Mouse (Mus musculus): Measurements from ENCODE around the gene Ccdc6.

The Ccdc6 gene

DNA sequence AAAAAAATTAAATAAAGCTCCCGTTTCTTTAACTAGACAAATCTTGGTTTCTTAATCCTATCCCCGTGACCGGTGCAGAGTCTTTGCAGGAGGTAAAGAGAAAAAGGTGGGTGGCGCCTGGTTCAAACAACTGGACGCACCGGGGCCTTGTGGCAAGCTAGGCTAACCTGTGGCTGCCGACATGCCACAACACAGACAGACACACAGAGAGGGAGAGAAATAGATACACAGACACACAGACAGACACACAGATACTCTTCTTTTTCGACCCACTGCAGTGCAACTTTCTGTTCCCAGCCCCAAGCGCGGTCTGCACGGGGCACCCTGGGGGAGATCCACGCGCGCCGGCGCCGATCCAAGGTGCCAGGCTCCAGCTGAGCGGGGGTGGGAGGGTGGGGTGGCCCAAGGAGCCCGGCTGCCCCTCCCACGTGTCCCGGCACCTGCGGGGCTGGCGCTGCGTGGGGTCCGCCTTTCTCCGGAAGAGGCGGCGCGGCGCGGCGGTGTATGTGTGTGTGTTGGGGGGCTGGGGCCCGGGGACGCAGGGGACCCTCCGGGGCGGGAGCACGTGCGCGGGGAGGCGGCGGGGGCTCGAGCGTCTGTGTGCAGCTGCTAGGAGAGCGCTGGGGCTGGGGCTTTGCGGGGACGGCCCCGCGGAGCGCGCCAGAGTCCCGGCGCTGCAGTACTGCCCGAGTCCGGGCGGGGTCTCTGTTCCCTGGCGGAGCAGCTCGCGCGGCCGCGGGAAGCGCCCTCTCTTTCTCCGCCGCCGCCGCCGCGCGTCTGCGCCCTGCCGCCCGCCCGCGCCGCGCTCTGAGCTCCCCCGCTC is at the start of gene Ccdc6:
Gene Ccdc6, plus strand, starts transcription at position 756 of the 823 bp plus-strand sequence.
- peak; percentile 87 for DNase-seq (ENCODE audit: low spot score)

- DNase-seq (ENCODE audit: low spot score): no peak
These were observed 47.1 kb upstream of the Ccdc6 start for GRCm38 (mm10) chr10:70049771-70050170.

- DNase-seq (ENCODE audit: low spot score): no peak
These were observed 41.6 kb upstream of the Ccdc6 start for GRCm38 (mm10) chr10:70055291-70055690.

- no peak for DNase-seq (ENCODE audit: low spot score)
These were observed 39.9 kb upstream of the Ccdc6 start for GRCm38 (mm10) chr10:70057064-70057463.

GRCm38 (mm10) chr10:70060021-70060688 is 36.8 kb upstream of the Ccdc6 start:
- no peak for DNase-seq (ENCODE audit: low spot score)

- DNase-seq (ENCODE audit: low spot score): peak; percentile 24
These were observed 36.2 kb upstream of the Ccdc6 start for GRCm38 (mm10) chr10:70060689-70061081.

- no peak for DNase-seq (ENCODE audit: low spot score)
These were observed 32.9 kb upstream of the Ccdc6 start for GRCm38 (mm10) chr10:70063881-70064555.

DNA sequence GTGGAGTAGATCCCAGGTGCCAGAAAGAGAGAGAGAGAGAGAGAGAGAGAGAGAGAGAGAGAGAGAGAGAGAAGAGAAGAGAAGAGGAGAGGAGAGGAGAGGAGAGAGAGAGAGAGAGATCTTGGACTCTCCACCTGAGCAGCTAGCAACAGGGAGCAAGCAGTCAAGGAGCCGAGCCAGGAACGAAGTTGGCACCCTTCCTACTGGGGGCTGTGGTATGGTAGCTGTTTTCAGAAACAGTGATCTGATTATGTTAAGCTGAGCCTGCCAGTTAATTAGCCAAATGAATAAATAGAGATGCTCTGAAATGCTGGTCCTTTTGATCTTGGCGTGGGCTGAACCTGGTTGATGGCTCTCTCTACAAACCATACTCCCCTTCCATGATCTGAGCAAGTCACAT is 31.7 kb upstream of the Ccdc6 start:
- no peak for DNase-seq (ENCODE audit: low spot score)

DNA sequence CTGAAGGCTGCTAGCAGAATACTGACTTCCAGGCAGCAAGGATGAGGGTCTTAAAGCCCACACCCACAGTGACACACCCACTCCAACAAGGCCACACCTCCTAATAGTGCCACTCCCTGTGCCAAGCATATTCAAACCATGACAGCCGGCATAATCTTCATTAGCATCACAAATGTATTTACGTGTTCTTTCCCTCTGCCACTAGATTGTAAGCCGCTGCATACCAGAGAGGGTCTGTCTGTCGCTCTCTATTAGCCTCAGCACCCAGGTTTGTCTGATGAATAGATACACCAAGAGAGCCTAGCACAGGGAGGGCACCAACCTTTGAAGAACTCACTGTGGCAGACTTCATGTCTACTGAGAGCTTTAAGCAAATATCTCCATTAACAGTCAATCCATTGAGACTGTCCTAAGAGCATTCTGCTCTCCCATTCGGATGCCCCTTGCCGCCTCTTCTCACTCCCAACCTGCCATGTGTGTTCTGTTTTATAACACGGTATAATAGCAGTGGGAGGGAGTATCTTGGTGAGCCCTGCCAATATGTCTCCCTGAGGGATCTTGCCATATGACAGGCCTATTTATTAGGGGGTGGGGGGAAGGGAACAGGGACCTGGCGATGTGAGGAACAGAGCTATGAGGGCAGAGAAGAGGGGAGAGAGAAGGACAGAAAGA is 30.3 kb upstream of the Ccdc6 start:
- DNase-seq (ENCODE audit: low spot score): no peak

GRCm38 (mm10) chr10:70067169-70068115 is 29.5 kb upstream of the Ccdc6 start:
- no peak for DNase-seq (ENCODE audit: low spot score)

DNA sequence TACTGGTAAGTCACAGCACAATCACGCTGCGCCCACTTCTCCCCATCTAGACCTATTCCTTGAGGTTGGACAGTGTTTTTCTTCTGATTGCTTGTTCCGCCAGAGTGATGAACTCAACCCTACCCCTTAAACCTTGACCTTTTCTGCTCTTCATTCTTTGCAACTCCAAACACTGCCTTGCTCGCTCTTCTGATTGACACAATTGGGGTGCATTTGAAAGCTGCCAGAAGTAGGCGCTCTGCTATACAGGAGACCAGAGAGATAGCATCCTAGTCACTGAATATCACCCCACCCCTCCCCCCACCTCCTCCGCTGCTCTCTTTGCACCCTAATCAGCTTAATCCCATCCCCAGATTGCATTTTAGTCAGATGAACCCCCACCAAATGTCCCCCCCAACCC is 27.6 kb upstream of the Ccdc6 start:
- DNase-seq (ENCODE audit: low spot score): no peak

DNA sequence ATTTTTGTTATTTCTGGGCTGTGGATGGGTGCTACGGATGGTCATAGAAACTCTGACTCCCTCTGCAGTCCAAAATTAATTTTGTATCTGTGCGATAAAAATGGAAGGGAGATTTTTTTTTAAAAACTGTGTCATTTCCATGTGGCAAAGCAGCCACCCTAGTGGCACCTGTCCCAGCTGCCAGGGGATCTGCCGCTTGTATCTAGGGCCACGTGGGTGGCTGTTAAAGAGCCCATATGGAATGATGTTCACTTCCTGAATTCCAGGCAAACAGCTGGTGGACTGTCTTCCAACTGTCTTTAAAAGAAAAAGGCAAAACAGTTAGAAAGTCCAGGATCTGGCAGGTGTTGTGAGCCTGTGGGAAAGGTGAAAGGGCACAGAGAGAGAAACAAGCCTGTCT is 25.6 kb upstream of the Ccdc6 start:
- DNase-seq (ENCODE audit: low spot score): no peak

- no peak for DNase-seq (ENCODE audit: low spot score)
These were observed 19.5 kb upstream of the Ccdc6 start for GRCm38 (mm10) chr10:70077452-70077851.

DNA sequence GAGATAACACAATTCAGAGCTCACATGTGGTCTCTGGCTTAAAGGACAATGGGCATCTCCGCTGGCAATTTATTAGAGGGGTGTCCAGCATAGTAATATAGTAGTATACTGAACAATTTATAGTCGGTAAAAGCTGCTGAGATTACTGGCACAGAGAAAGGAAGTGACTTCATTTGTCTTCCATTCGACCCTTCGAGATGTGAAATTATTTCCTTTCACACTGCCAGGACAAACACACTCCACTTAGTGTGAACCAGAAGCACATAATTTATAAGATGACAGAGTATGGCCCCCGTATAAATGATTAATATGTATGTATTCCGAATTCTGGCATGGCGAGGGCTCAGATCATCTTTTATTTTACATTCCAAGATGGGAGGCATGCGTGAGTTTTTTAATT is 16.0 kb upstream of the Ccdc6 start:
- DNase-seq (ENCODE audit: low spot score): no peak

DNA sequence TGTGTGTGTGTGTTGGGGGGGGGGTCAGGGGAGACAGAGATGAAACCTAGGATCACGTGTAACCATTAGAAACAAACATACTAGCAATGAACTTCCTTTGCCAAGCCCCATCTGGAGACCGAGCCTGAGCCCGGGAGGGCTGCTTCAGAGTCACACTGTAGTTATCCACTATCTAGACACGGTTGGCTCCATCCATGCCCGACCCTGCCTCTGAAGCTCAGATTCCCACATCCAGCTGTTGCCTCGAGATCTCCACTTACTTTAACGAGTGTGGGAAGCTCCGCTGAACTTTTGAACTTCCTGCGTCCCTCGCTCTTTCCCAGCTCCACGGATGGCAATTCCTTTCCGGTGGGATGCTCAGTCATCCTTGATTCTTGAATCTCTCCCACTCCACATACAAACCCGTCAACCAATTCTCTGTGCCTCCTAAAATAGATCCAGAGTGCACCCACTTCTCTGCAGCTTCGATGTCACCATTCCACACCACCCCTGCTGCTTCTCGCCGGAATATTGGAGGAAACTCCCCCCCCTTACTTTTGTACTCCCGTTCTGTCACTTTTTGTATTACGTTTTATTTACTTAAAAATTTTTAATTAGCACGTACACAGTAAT is 15.3 kb upstream of the Ccdc6 start:
- peak; percentile 28 for DNase-seq (ENCODE audit: low spot score)

GRCm38 (mm10) chr10:70083241-70083640 is 13.7 kb upstream of the Ccdc6 start:
- no peak for DNase-seq (ENCODE audit: low spot score)

DNA sequence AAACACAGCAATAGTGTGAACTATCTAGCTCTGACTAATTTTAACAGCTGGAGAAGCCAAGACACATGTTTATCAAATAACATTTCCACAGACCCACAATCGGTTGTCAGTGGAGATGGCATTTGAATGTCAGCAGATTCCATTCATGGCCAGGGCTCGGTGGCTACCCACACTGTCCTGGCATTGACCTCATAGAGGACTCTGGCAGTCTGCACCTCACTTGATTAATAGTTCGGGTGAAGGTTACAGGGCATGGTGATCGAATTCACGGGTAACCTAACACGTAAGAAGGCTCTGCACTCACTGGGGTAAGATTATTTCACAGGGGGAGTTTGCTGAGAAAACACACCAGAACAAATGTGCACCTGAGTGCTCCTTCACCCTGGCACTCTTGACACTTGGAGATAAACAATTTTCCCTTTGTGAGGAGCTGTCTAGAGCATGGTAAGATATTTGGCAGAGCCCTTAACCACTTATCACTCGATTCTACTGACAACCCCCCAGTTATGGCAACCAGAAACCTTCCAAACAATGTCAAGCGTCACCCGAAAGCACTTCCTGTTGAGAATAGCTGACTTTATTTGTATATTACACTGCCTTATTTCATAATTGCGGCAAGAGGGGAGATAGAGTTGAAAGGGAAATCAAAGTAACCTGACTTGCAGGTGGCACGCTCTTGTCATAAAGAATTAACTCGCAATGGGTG is 11.5 kb upstream of the Ccdc6 start:
- DNase-seq (ENCODE audit: low spot score): no peak

DNA sequence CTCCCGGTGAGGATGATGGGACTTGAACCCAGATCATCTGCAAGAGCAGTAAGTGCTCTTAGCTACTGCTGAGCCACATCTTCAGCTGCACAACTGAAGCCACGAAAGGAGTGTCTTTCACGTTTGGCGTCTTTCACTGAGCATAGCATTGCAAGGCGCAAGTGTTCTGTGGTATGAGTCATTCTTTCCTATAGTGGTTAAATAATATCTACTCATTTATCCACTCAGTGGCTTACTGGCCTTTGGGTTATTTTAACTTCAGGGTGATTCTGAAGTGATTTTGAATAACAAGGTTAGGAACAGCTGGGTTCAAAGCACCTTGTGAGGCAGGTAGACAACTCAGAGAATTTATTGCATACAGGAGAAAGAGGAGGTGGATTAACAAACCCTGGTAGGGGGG is 8.1 kb upstream of the Ccdc6 start:
- no peak for DNase-seq (ENCODE audit: low spot score)

DNA sequence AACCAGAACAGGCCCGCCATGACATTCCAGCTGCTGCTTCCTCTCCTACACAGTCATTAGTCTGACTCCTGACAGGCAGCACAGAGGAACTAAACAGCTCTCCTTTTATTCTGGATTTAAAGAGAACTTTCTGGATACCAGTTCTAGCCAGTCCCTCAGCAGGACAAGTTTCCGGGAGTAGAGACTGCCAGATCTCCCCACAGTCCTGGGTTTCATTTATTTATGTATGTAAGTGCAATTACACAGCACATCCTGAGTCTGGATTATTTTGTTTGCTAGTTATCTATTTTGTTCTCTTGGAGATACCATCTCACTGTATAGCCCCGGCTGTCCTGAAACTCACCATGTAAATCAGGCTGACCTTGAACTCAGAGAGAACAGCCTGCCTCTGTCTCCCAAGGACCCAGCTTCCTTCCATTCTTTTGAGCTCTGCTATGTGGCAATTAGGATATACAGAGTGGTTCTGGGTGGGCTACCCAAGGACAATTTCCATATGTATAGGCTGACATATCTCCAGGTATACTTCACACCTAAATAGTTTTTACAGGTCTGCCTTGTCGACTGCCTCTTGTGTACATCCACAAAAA is 5.0 kb upstream of the Ccdc6 start:
- DNase-seq (ENCODE audit: low spot score): no peak

DNA sequence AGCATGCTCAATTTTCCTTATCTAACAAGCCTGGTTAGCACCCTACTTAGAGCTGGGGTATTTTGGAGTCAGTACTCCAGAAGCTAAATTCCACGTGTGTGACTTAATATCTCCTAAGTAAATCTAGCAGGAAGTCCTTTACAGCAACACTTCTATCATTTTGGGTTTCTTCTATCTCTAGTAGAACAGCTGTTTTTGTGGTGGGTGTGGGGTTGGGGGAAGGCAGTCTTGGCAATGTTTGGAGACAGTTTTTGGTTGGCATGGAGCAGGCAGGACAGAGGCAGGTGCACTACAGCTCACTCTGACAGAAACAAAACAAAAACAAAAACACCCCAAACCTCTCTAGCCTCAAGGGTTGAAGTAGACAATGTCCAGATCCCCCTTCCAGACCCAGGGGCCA is 3.1 kb upstream of the Ccdc6 start:
- no peak for DNase-seq (ENCODE audit: low spot score)
